Mouse (Mus musculus) adrenal gland (tissue): ENCODE measurements at regions not wholly inside any gene's neighbourhood (a gene's known extent, or its start where the extent isn't known, plus 50 kb on each side); places are given as distances from the start of the nearest gene placed in this dataset.

Experiments used
- intact Hi-C: fragments of 180-260 bp; cut with DNase I; formaldehyde crosslinking; loops from one replicate; pipeline ENCODE4 v1.15.1; 2025

DNA sequence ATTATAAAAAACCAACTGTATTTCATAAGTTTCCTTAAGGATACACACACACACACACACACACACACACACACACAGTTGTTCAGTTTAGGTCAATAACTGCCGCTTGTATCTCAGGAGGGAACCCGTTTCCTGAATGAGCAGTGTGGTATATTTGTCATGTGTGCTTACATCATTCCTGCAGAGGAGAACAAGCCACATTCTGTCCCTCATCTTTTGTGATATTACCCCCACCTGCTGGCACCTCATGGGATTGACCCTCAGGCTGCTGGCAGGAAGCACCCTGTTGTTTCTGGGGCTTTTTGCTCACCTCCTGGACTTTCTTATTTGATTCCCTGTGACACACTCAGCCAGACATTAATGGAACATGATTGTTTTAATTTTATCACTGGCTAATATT is 66.4 kb upstream of the Htr1a start:
- intact Hi-C loops = loop anchor here (2.0 to 5.0 kb wide), 2 partner anchors 110 to 430 kb away; no protein-coding TSS in a partner anchor

DNA sequence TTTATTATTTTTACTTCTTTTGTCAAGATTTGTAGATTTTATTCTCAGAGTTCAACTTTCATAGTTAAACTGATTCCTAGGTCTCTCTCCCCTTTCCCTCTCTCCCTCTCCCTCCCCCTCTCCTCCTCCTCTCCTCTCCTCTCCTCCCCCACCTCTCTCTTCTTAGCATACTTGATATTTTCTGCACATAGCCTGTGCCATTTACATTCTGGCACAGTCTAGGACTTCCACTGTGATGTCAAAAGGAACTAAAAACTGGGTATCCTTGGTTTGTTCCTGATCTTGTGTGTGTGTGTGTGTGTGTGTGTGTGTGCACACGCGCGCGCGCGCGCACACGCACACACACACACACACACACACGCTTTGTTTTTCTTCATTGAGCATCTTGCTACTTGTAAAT is 64.9 kb upstream of the Htr1a start:
- intact Hi-C loops = loop anchor here (5.0 kb wide), 1 partner anchor 431 kb away; no protein-coding TSS in a partner anchor

DNA sequence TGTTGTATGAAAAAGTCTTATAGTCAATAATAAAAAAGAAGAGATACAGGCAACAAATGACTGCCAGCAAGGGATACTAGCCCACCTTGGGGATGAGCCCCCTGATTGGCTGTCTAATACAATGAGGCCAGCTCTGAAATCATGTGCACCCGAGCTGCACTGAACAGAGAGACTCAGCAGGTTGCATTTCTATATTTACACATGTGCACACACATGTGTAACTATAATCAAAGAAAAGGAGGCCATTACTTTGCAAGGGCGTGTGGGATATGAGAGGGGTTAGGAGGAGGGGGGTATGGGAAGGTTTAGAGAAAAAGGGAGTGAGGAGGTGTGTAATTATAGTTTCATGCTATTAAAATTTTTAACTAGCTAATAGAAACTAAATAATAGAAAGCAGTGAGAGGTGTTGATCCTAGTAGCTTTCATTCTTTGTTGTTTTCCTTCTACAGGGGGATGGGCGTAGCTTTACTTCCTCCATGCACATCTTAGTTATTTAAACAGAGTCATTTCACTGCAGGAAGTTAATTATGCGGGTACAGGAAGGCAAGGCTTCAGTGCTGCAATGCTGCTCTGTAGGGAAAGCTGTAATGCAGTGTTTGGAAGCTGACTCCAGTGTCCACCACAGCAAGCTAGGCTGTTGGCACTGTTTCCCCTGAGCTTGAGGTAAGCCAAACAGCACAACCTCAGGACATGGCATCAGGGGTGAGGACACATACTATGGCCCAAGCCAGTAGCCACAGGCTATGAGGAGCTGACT is 56.2 kb upstream of the Htr1a start:
- intact Hi-C loops = no loop called here
